Mouse (Mus musculus) embryo, embryonic 9.5 days (tissue): ENCODE data around the gene Myh6.
"Not testable (repeated sequence)": the region's sequence is repeated elsewhere in the genome, so short reads cannot be mapped to it uniquely, and the experiment has no call there.

Source experiments
- DNase-seq: peaks from one replicate; pipeline ENCODE4 v3.0.0-alpha.2; 2017; ENCODE audit errors: extremely low spot score

The Myh6 gene

GRCm38 (mm10) chr14:54994869-54995186 lies 28.1 kb upstream of the Myh6 start:
- peak; percentile 12 for DNase-seq

DNA sequence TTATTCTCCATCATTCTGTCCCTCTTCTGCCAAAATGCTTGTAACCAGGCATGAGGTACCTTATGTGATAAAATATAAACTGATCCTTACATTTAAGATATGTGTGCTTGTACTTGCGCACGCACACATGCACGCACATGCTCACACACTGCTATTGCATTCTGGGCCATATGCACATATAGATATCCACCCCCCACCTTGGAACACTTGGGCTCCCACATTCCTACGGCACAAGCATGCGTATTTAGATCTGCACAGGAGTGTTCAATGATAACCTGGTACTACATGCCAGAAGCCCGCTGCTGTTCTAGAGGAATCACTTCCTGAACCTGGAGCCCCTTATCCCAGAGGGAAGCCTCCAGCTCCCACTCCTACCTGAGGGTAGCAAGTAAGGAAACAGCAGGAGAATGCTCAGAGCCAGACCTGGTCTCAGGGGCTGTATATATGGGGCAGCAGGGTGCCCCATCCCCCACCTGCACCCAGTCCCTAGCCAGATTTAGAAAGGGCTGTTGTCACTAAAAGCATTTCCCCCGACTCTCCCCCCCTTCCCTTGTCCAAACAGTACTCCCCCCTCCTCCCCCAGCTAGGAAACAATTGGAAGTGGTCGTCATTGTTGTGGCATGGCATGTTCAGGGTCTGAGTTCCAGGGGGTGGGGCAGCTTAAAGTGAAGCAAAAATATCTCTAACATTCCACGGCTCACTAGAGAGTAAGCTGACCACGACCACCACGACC lies 27.6 kb upstream of the Myh6 start, which contains the start of gene Myh7:
TSS of gene Myh7 (minus strand) at position 491 of the 733 bp plus-strand sequence.
- peak; percentile 13 for DNase-seq

DNA sequence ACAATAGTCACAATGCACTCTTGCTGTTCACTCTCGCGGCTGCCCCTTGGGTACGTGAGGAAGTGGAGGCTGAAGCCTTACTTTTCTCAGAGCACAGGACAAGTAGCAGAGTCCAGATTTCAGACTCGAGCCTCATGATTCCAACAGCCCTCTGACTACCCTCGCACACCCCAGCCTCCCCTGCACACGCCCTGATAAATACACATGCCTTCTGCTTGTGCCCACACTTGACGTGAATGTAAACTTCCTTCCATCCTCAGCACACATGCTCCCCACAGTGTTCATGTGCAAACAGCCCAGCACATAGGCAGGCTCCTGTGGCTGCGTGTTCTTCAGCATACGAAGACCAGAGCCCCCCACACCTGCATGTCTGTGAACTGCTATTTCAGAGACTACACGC lies 26.9 kb upstream of the Myh6 start:
- DNase-seq = no peak

GRCm38 (mm10) chr14:54992196-54992595 lies 25.5 kb upstream of the Myh6 start:
- no peak for DNase-seq

- no peak for DNase-seq
These were observed 23.2 kb upstream of the Myh6 start for GRCm38 (mm10) chr14:54989886-54990441.

DNA sequence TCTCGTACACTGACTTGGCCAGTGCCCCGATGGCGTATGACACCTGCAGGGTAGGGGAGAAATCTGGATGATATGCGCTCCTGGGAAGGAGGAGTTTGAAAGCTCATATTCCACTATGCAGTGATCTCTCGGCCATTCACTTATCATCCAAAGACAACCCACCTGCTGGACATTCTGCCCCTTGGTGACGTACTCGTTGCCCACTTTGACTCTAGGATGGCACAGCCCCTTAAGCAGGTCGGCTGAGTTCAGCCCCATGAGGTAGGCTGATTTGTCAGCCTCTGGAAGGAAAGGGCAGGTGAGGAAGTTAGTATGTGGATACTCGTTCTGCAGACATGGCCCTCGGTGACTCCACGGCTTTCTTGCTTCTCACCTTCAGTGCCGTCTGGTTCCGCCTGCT lies 22.2 kb upstream of the Myh6 start:
- no peak for DNase-seq

GRCm38 (mm10) chr14:54988350-54988874 lies 21.7 kb upstream of the Myh6 start:
- not testable (repeated sequence) for DNase-seq

DNA sequence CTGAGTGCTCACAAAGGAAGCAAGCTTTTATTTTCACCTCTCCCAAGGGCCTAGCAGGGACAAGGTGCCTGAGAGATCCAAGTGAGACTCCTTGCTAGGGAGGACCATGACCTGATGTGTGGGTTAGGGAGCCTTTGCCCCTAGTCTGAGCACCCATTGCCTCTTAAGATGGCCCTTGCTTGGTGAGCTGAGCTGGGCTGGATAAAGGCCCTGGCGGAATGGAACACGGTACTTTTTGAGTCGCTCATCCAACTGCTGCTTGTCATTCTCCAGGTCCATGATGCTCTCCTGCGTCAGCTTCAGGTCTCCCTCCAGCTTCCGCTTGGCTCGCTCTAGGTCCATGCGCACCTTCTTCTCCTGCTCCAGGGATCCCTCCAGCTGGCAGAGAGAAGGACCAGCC lies 15.2 kb upstream of the Myh6 start:
- DNase-seq = no peak

DNA sequence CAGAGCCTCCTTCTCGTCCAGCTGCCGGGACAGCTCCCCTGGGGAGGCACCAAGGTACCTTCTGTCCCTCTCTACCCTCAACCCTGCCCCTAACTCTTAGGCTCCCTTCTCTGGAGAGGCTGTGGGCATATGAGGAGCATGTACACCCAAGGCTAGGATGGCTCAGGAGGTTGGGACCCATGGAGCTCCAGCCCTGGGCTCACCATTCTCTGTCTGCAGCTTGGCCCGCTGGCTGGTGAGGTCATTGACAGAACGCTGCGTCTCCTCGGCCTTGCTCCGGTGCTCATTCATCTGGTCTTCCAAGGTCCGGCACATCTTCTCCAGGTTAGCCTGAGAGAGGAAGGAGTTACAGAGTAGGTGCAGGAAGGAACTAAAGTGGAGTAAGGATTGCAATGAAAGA lies 11.9 kb upstream of the Myh6 start:
- DNase-seq = no peak

DNA sequence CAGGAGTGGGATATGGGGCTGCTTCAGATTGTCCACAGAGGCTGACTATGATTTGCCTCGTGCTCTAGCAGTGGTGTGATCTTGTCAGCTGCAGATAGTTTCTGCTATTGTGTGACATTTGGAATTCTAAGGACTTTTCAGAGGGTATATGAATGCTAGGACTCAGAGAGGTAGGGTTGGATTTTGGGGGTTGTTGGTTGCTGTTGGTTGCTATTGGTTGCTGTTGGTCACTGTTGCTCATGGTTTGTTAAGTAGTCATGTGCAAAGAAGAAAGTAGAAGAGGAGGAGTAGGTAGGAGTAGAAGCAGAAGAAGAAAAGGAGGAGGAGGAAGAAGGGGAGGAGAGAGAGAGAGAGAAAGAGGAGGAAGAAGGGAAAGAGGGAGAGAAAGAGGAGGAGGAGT lies 9.9 kb upstream of the Myh6 start, which contains the start of gene Gm17428:
TSS of gene Gm17428 (plus strand) at position 301 of the 400 bp plus-strand sequence.
- no peak for DNase-seq

DNA sequence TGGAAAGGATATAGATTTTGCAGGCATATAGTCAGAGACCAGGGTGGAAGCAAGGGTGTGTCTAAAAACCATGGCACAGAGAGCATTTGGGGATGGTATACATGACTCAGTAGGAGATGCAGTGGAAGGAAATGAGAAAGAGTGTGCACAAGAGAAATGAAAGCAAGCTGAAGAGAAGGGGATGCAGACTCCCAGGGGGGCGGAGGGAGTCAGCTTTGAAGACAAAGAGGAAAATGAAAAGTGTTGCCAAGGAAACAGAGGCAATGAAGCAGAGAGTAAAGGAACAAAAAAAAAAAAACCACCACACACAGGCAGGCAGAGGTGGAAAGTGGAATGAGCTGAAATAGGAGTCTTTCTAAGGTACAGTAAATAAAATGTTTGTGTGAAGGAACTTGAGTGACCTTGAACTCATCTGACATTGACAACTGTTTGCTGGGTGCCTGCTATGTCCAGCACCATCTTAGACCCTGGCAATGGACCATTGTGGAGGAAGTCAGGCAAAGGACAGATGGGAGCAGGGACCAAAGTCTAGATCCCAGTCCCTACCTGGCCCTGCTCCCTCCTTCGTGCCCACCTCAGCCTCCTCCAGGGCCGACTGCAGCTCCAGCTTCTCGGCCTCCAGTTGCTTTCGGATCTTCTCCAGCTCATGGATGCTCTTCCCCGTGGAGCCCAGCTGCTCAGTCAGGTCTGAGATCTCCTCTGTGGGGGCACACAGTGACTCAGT lies 7.5 kb upstream of the Myh6 start:
- no peak for DNase-seq

DNA sequence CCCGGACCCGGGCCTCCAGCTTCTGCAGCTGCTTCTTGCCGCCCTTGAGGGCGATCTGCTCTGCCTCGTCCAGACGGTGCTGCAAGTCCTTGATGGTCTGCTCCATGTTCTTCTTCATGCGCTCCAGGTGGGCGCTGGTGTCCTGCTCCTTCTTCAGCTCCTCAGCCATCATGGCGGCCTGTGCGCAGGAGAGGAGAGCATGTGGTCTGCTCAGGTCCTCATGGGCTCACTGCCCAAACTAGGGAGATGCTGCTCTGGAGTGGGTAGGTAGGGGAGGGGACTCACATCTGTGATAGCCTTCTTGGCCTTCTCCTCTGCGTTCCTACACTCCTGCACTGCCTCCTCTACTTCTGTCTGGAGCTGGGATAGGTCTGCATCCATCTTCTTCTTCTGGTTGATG lies 6.1 kb upstream of the Myh6 start:
- DNase-seq = not testable (repeated sequence)

DNA sequence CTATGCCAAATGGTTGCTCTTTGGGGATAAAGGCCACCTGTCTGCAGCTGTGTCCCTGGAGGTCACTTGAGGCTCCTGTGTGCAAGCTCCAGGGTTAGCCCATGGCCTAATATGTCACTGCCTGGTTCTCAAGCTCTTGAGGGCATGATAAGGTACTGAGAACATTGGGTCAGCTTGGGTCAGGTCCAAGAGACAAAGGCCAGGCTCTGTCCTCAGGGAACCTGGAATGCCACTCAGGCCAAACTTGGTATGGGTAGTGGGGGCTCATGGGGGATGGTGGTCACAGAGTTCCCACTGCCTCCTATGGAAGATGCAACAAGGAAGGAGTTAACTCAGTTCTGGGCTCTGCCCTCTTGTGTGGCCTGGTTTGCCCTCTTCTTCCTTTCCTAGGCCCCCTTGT lies 1.6 kb upstream of the Myh6 start:
- no peak for DNase-seq

DNA sequence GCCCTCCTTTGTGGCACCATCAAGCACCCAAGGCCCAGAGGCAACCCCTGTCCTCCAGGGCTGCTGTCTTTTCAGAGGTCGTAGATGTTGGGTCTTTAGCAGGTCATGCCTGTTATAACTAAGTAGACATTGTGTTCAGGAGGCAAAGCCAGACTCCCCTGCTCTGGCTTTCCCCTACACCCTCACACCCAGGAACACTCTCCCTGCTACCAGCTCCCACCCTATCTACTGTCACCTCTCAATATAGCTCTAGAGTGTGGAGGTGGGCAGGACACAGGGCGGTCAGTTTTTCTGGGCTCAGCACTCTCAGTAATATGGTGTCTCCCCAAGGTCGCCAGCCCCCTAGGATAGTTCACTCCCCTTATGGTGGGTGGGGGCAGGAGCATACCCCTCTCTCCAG lies 1.1 kb upstream of the Myh6 start:
- DNase-seq = no peak

DNA sequence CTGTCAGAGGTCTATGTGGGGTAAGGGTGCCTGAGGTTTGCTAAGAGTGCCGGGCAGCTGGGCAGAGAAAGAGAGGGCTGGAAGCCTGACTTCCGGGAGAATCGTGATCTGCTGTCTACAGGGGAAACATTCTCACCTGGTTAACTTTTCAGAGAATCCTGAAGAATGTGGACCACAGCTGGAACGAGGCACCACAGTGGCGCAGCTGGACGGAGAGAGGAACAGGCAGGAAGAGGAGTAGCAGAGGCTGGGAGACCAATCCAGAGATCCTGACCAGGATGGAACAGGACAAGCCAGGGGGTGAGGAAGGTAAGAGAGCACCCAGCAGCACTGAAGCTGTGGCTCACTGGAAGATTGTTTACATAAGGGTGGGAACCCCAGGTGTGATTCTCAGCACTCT lies 1.1 kb downstream of the Myh6 start:
- no peak for DNase-seq

GRCm38 (mm10) chr14:54965044-54965443 lies 1.7 kb downstream of the Myh6 start:
- DNase-seq = no peak

- DNase-seq = no peak
These were observed 3.0 kb downstream of the Myh6 start for GRCm38 (mm10) chr14:54963727-54964126.

GRCm38 (mm10) chr14:54962714-54963113 lies 4.0 kb downstream of the Myh6 start:
- DNase-seq = no peak

DNA sequence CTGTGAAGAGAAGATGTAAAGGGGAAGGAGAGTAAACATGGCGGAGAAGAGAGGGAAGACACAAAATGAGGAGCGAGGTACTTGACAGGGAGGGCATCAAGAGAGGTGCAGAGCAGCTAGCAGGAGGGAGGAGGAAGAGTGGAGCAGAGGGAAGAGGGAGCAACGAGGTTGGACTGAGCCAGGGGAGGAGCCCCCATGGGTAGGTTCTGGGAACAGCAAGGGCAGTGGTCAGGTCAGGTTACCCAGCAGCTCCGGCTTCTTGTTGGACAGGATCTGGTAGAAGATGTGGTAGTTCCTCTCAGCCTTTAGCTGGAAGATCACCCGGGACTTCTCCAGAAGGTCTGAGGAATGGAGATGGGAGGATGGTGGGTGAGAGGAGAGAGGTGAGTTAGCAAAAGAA lies 5.2 kb downstream of the Myh6 start:
- no peak for DNase-seq

DNA sequence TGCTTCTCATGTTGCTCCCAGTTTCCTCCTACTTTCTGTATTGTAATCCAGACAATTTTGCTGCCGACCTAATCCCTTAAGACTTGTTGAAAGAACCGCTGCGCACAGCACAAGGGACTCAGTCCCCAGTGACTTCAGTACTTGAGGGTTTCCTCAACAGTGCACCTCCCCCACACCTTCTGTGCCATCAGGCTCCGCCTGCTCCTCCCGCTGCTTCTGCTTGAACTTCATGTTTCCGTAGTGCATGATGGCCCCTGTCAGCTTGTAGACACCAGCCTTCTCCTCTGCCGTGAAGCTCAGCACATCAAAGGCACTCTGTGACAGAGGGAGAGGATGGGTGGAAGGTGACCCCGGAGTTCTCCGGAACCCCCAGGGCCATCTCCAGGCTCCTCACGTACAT lies 6.0 kb downstream of the Myh6 start:
- no peak for DNase-seq

- not testable (repeated sequence) for DNase-seq
These were observed 6.7 kb downstream of the Myh6 start for GRCm38 (mm10) chr14:54959853-54960613.

DNA sequence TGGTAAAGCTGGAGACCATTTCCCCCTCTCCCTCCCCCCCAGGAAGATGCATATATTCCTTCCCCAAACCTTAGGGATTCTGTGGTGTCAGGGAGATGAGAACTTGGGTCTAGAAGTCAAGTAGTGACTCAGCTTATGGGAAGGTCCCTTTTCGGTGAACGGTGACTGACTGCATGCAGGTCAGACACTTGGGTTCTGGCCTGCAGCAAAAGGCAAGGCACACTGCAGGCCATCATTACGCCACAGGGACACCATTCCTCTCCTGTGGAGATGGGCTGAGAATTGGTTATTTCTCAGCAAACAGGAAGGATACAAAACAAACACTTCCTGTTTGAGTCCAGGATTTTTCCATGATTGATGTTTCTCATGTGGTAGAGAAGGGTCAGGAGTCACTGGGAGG lies 7.5 kb downstream of the Myh6 start:
- DNase-seq = no peak
